Mouse (Mus musculus) hindbrain, embryonic 16.5 days (tissue): ENCODE measurements around the gene Atp6v1c2. TPM values are rescaled to one million over a fixed set of nuclear protein-coding genes. Genes with fewer than 3 reads are reported as not detected.

Experiments used
- ATAC-seq: fragments of 200-750 bp; cut with Nextera tagmentation; 2 replicates; pipeline ENCODE4 v1.8.0; 2017; ENCODE audit warnings: moderate TSS enrichment, moderate library complexity
- H3K27ac ChIP-seq: fragments of 300-500 bp; sonication (generic); 2 replicates; pipeline ENCODE4 v1.5.1; 2014; ENCODE audit warnings: low read depth, mild to moderate bottlenecking, control low read depth, low read length, moderate library complexity
- H3K27me3 ChIP-seq: fragments of 300-500 bp; sonication (generic); replicated peaks from 2 replicates; pipeline ENCODE4 v1.6.1; 2014; ENCODE audit warnings: low read length; ENCODE audit not compliant: control insufficient read depth, insufficient read depth
- H3K36me3 ChIP-seq: fragments of 300-500 bp; sonication (generic); 2 replicates; pipeline ENCODE4 v1.6.1; 2014; ENCODE audit warnings: mild to moderate bottlenecking, low read length, moderate library complexity, mixed read lengths; ENCODE audit not compliant: control insufficient read depth, insufficient read depth
- H3K4me1 ChIP-seq: fragments of 300-500 bp; sonication (generic); 2 replicates; pipeline ENCODE4 v1.6.1; 2014; ENCODE audit warnings: low read depth, low read length; ENCODE audit not compliant: control insufficient read depth, insufficient read depth
- H3K4me2 ChIP-seq: fragments of 300-500 bp; sonication (generic); 2 replicates; pipeline ENCODE4 v1.6.1; 2014; ENCODE audit warnings: mild to moderate bottlenecking, low read length, control low read depth, moderate library complexity
- H3K4me3 ChIP-seq: fragments of 300-500 bp; sonication (generic); 2 replicates; pipeline ENCODE4 v1.5.1; 2014; ENCODE audit warnings: mild to moderate bottlenecking, low read length, control low read depth, moderate library complexity
- H3K9ac ChIP-seq: fragments of 300-500 bp; sonication (generic); 2 replicates; pipeline ENCODE4 v1.6.1; 2014; ENCODE audit warnings: low read depth, mild to moderate bottlenecking, control low read depth, low read length, moderate library complexity
- H3K9me3 ChIP-seq: fragments of 300-500 bp; sonication (generic); 2 replicates; pipeline ENCODE4 v1.6.1; 2014; ENCODE audit warnings: mild to moderate bottlenecking, low read length, moderate library complexity; ENCODE audit not compliant: control insufficient read depth
- WGBS: fragments of 180-500 bp; shearing (Covaris S2); extraction: QIAGEN DNeasy Blood & Tissue Kit; methylation state at CpG from one replicate; pipeline ENCODE4 v1.1.7; 2014; 5-methylcytosine and 5-hydroxymethylcytosine counted together
- polyA plus RNA-seq: library from polyadenylated mRNA; unstranded; fragments of >200 nt; fragmentation: Nextera tagmentation; extraction: Ambion mirVana; gene quantifications from 2 replicates; pipeline ENCODE4 v1.2.1, GENCODE M21; 2015

The Atp6v1c2 gene
- polyA plus RNA-seq: 0.65 and 0.76 TPM in 2 replicates

DNA sequence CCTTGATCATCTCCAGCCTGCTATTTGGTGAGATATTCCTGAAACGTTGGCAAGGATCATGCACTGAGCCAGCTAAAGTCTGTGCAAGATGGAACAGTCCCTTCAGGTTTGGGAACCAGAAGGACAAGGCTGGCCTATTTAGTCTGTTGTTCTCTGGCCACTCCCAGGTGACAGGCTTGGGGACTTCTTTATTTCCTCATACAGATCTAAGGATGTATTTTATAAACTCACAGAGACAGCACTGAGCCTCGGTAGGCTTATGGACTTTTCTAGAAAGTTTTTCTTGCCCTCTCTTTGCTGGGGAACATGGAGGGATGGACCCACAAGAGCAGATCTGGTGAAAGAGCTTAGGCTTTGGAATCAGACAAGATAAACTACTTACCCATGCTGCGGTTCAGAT lies at the start of gene Atp6v1c2:
Gene Atp6v1c2 (minus strand): TSS at position 101 of the 400 bp plus-strand sequence.
- WGBS: 81% methylated on average over 3 of the region's 3 CpGs

DNA sequence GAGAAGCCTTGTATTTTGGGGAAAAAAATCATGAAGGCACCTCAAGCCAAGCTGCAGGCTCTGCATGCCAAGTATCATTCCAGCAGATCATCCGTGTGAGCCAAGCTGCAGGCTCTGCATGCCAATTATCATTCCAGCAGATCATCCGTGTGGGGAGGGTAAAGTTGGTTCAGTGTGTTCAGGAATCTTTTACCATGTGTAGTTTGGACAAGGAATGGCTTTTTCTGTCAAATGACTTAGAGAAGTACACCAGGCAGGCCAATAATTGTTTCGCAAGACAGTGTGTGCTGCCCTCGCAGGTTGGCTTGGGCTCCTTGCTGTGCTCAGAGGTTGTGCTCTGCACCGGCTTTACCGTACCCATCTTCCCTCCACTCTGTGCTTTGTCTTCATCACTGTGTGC lies 47.4 kb upstream of the Atp6v1c2 start:
- Histone ChIP-seq H3K36me3 (peaks cover 32% of the 10 kb centered on the region), H3K4me1 (no peaks in the 10 kb centered on the region), H3K27ac (no peak overlapping the region), H3K9me3 (no peaks in the 10 kb centered on the region), H3K9ac (no peak overlapping the region), H3K4me2 (no peak overlapping the region), H3K27me3 (no peaks in the 10 kb centered on the region), H3K4me3 (no peak overlapping the region)
- ATAC-seq: no peak
- 88% methylated on average over 6 of the region's 6 CpGs for WGBS

More for the DNA sequence above, at the start of gene Atp6v1c2:
- Histone ChIP-seq H3K27me3 (peaks cover 7% of the 10 kb centered on the region), H3K4me3 (no peak within 1 kb of the TSS), H3K9me3 (no peaks in the 10 kb centered on the region), H3K4me2 (no peak within 1 kb of the TSS), H3K9ac (no peak within 1 kb of the TSS), H3K27ac (no peak within 1 kb of the TSS), H3K36me3 (no peaks in the 10 kb centered on the region), H3K4me1 (peaks cover 10% of the 10 kb centered on the region)
- no peak for ATAC-seq

DNA sequence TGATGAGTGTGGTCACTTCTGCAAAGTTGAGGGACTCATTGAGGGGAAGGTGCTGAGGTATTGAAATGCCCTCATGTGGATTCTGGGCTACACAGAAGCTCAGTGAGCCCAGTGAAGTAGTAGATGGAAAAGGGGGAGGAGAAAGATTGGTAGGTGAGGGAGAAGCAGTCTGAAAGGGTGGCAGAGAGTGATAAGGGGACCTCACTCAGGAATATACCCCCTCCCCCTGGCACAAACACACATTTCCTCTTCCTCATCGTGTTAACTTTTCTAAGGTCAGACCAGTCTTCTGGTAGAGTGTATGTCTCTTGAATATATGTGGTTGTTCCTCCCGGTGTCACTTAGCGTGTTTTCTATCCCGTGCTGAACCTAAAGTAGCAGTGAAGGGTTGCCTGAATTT lies 46.1 kb upstream of the Atp6v1c2 start:
- no peak overlapping the region for H3K9ac ChIP-seq
- H3K4me2 ChIP-seq: no peak overlapping the region
- no peaks in the 10 kb centered on the region for H3K4me1 ChIP-seq
- no peak overlapping the region for H3K4me3 ChIP-seq
- WGBS: 94% methylated on average over 4 of the region's 4 CpGs
- H3K27ac ChIP-seq: no peak overlapping the region
- H3K36me3 ChIP-seq: peaks cover 36% of the 10 kb centered on the region
- H3K27me3 ChIP-seq: no peaks in the 10 kb centered on the region
- no peak for ATAC-seq
- H3K9me3 ChIP-seq: no peaks in the 10 kb centered on the region

DNA sequence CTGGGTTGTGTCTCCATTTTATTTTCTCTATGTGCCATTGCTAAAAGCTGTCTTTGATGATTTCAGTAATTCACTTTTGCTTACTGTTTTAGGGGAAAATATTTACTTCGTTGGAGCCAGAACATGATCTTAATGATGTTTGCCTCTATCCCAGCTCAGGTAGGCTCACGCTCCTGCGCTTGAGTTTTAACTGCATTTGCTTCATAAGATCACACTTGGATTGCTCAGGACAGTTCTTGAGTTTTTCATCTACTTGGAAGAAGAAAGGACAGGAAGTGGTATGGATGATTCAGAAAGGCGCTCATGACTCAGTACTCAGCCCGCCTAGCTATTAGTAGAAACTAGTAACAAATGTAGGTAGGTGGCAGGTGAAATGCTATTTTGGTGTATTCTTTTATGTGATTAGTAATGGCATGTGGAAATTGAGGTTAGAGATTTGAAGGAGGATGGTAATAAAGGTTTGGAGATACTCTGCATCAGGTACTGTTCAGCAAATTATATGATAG lies 44.4 kb upstream of the Atp6v1c2 start:
- ATAC-seq: no peak
- Histone ChIP-seq H3K36me3 (peaks cover 40% of the 10 kb centered on the region), H3K4me3 (no peak overlapping the region), H3K9ac (no peak overlapping the region), H3K4me1 (no peaks in the 10 kb centered on the region), H3K27me3 (no peaks in the 10 kb centered on the region), H3K4me2 (no peak overlapping the region), H3K27ac (no peak overlapping the region), H3K9me3 (no peaks in the 10 kb centered on the region)
- WGBS: 98% methylated on average over 5 of the region's 5 CpGs

DNA sequence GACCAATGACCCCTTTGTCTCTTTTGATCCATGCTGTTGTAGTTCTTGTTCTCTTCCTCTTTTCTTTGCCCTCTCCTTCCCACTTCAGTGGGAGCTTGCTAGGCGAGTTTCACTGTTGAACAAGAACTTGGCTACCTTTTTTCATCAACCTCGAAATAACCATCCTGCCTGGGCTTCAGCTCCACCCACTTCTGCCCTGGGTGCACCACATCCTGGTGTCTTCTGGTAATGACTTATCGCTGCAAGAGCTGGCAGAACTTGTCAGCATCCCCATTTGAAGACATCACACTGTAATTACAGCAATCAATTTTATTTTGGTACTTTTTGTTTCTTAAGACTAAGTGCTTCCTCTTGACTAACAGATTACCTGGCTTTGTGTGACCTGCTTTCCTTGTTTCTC lies 43.5 kb upstream of the Atp6v1c2 start:
- no peak overlapping the region for H3K9ac ChIP-seq
- no peak overlapping the region for H3K4me3 ChIP-seq
- no peaks in the 10 kb centered on the region for H3K4me1 ChIP-seq
- ATAC-seq: no peak
- H3K9me3 ChIP-seq: no peaks in the 10 kb centered on the region
- H3K36me3 ChIP-seq: peaks cover 42% of the 10 kb centered on the region
- 83% methylated on average over 3 of the region's 3 CpGs for WGBS
- H3K27me3 ChIP-seq: no peaks in the 10 kb centered on the region
- H3K27ac ChIP-seq: no peak overlapping the region
- H3K4me2 ChIP-seq: no peak overlapping the region

DNA sequence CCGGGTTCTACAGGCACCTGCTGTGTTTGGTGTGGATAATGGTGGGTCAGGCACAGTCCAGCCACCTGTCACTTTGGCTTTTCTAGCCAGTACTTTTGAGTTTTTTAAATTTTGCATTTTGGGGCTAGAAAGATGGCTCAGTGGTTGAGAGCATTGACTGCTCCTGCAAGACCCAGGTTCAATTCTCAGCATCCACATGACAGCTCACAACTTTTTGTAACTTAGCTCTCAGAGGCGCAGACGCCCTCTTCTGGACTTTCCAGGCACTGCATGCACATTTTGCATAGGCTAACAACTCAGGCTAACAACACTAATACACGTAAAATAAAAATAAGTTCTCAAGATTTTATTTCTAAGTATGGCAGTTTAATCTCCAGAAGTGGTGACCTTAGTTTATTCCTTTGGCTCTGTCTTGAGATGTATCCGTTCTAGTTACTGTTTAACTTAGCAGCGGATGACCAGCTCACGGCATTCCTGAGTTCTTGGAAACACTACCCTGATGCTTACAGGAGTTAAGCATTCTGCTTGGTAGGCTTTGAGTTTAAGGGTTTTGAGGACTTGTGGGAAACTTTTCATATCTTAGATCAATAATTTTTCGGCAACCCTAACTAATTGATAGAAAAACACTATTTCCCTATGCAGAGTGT lies 42.6 kb upstream of the Atp6v1c2 start:
- peaks cover 42% of the 10 kb centered on the region for H3K36me3 ChIP-seq
- no peaks in the 10 kb centered on the region for H3K9me3 ChIP-seq
- H3K9ac ChIP-seq: no peak overlapping the region
- no peak for ATAC-seq
- H3K4me2 ChIP-seq: no peak overlapping the region
- WGBS: 91% methylated on average over 8 of the region's 8 CpGs
- no peak overlapping the region for H3K27ac ChIP-seq
- no peaks in the 10 kb centered on the region for H3K27me3 ChIP-seq
- no peak overlapping the region for H3K4me3 ChIP-seq
- H3K4me1 ChIP-seq: no peaks in the 10 kb centered on the region

DNA sequence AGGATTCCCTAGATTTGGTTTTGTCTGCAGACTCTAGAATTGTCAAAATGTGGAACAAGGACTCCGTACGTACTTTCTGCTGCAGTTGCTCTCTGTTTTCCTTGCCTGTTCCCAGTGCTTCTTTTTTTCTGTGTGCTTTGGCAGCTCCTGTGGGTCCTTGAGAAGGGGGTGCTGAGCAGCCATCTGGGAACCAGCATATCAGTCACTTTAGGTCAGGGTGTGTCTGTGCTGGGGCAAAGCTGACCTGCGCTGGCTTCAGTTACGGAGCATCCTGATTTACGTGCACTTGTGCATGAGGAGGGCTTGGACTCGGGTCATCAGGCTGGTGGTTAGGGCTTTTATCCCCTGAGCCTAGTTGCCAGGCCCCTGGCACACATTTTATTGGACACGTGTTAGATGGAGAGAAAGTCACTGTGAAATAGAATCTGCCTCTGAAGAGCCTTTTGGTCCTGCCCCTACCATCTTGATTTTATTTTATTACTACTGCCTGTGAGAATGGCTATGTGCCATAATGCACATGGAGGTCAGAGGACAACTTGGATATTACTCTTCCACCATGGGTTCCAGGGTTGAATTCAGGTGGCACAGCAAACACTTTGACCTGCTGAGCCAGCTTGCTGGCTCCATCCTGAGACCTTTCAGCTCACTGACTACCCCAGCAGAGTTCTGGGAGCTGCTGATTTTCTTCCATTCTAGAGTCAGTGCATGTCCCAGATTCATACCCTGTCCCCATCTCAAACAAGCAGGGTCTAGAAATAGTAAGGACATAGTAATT lies 40.6 kb upstream of the Atp6v1c2 start:
- ATAC-seq: no peak
- Histone ChIP-seq H3K4me1 (no peaks in the 10 kb centered on the region), H3K27ac (no peak overlapping the region), H3K9ac (no peak overlapping the region), H3K27me3 (no peaks in the 10 kb centered on the region), H3K4me3 (no peak overlapping the region), H3K9me3 (no peaks in the 10 kb centered on the region), H3K4me2 (no peak overlapping the region), H3K36me3 (peaks cover 38% of the 10 kb centered on the region)
- 96% methylated on average over 7 of the region's 7 CpGs for WGBS

DNA sequence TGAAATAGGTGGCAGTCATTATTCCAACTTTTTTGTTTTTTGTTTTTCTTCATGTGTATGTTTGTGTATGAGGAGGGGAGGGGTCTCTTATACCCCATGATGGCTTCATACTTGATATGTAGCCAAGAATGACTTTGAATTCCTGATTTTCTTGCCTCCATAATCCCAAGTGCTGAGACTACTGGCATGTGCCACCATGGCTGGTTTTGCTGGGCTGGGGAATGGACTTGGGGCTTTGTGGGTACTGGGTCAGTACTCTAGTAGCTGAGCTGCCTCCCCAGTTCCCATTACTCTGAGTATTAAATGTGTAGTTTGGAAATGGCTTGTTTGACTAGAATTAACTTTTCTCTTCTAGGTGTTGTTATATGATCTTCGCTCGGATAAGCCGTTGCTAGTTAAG lies 40.0 kb upstream of the Atp6v1c2 start:
- H3K36me3 ChIP-seq: peaks cover 36% of the 10 kb centered on the region
- H3K4me1 ChIP-seq: no peaks in the 10 kb centered on the region
- H3K4me2 ChIP-seq: no peak overlapping the region
- H3K27me3 ChIP-seq: no peaks in the 10 kb centered on the region
- no peak overlapping the region for H3K9ac ChIP-seq
- no peak overlapping the region for H3K27ac ChIP-seq
- H3K9me3 ChIP-seq: no peaks in the 10 kb centered on the region
- 96% methylated on average over 3 of the region's 3 CpGs for WGBS
- no peak for ATAC-seq
- no peak overlapping the region for H3K4me3 ChIP-seq

DNA sequence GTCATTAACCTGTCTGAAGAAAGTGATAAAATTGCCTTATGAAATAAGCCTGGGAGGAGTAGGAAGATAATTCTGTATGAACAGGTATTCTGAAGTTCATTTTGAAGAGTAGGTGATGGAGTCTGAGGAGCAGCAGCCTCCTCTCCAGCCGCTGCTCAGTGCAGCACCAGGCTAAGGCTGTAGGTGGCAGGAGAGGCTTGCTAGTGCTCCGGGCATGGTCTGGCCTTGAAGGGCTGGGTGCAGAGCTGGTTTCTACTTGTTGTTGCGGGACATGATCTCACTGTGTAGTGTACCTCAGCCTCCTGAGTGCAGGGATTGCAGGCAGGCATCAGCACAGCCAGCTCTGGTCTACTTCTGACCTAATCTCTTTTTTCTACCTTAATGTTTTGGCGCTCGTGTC lies 37.8 kb upstream of the Atp6v1c2 start:
- 70% methylated on average over 5 of the region's 5 CpGs for WGBS
- Histone ChIP-seq H3K4me3 (no peak overlapping the region), H3K36me3 (peaks cover 42% of the 10 kb centered on the region), H3K27me3 (no peaks in the 10 kb centered on the region), H3K9ac (no peak overlapping the region), H3K4me2 (no peak overlapping the region), H3K27ac (no peak overlapping the region), H3K4me1 (no peaks in the 10 kb centered on the region), H3K9me3 (no peaks in the 10 kb centered on the region)
- peak; percentile 79 for ATAC-seq
